Comparison of ENCODE assay signal across 7 mouse cellular contexts in the genomic region with DNA sequence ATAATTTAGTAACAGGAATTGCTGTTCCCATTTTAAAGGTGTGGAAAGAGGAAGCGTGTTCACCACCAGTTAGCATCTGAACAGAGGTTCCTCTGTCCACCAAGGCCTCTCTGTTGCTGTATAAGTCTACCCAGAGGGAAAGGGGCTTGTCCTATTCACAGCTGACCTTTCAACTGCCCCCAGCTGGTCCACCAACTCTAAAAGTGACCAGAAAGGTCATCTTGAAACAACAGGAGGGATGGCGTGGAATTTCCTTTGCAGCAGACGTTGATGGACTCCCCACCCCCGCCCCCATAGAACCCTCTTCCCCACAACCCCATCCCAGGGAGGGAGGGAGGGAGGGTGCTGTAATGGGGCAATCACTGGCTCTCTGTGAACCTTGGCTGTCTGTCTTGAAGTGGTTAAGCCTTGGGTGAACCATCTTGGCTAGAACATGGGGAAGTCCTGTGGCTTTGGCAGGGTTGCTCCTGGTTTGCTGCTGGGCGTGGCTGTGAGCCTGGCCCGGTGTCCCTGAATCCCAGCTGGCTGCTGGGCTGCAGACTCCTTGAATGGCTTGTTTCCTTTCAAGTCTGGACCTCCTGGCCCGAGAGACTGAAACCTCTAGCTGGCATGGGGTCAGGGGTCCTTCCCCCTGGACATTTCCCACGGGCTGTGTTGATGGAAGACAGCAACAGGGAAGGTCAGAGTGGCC. TPM values are rescaled to one million over a fixed set of nuclear protein-coding genes. Genes with fewer than 3 reads are reported as not detected.
DNase-seq lines count a peak whose midpoint lies in the region; ATAC-seq and TF ChIP-seq lines count a peak whose summit lies in the region.

No protein-coding gene starts in this region.

- H3K9ac ChIP-seq in intestine, embryonic 16.5 days (ENCODE audit: low read depth, low read length) = peak overlapping the region; percentile 5; the same call in 1 of the 2 replicates
- peak overlapping the region; percentile 99 for H3K9ac ChIP-seq in liver, embryonic 13.5 days

- ATAC-seq in intestine, embryonic 16.5 days = no peak
- no peak for ATAC-seq in liver, embryonic 13.5 days (ENCODE audit: low read depth)
- no peak for ATAC-seq in erythroblast, adult 5-6 weeks (replicated peaks; ENCODE audit: low FRiP score, poor library complexity, severe bottlenecking)

- no peak for TF ChIP-seq POLR2A in myocyte (IDR thresholded peaks at IDR 0.05; ENCODE audit: insufficient read length, low read depth)

- no peaks in the 10 kb centered on the region for H3K27me3 ChIP-seq in intestine, embryonic 16.5 days (replicated peaks; ENCODE audit: control insufficient read depth, insufficient read depth, low read length)
- H3K27me3 ChIP-seq in liver, embryonic 13.5 days = no peaks in the 10 kb centered on the region
- H3K27me3 ChIP-seq in myocyte (ENCODE audit: control insufficient read depth, insufficient read depth, insufficient read length) = no peaks in the 10 kb centered on the region

- no peak overlapping the region for H3ac ChIP-seq in myocyte (ENCODE audit: control insufficient read depth, insufficient read length)

- no peaks in the 10 kb centered on the region for H3K9me3 ChIP-seq in intestine, embryonic 16.5 days (ENCODE audit: control insufficient read depth, low read length)
- no peaks in the 10 kb centered on the region for H3K9me3 ChIP-seq in liver, embryonic 13.5 days (replicated peaks)

- no peaks in the 10 kb centered on the region for H3K79me2 ChIP-seq in myocyte (ENCODE audit: control insufficient read depth, insufficient read depth)

- peaks cover 58% of the 10 kb centered on the region for H3K4me1 ChIP-seq in intestine, embryonic 16.5 days (ENCODE audit: control insufficient read depth, insufficient read depth, low read length)
- peaks cover 86% of the 10 kb centered on the region for H3K4me1 ChIP-seq in liver, embryonic 13.5 days (replicated peaks)

- peak; percentile 72 for DNase-seq in Muller cell, postnatal 12 days (ENCODE audit: inconsistent ontology term)
- DNase-seq in brain, adult 2 months (ENCODE audit: low read depth, low spot score) = peak; percentile 65
- DNase-seq in heart, adult 18-20 months = peak; percentile 81 to 90
- no peak for DNase-seq in liver, embryonic 13.5 days

- peak overlapping the region; percentile 66 for H3K27ac ChIP-seq in intestine, embryonic 16.5 days (ENCODE audit: low read length)
- H3K27ac ChIP-seq in liver, embryonic 13.5 days = peak overlapping the region; percentile 70

- WGBS in intestine, embryonic 16.5 days = 28% methylated on average over 8 of the region's 8 CpGs
- 30% methylated on average over 8 of the region's 8 CpGs for WGBS in liver, embryonic 13.5 days (ENCODE audit: insufficient replicate concordance)

- no peaks in the 10 kb centered on the region for H3K36me3 ChIP-seq in intestine, embryonic 16.5 days (ENCODE audit: control insufficient read depth, insufficient read depth, low read length)
- H3K36me3 ChIP-seq in liver, embryonic 13.5 days = peaks cover 6% of the 10 kb centered on the region
- no peaks in the 10 kb centered on the region for H3K36me3 ChIP-seq in myocyte (ENCODE audit: control insufficient read depth, insufficient read depth)

- H3K4me3 ChIP-seq in intestine, embryonic 16.5 days (ENCODE audit: low read length) = 0 out of 2 replicates have a peak overlapping the region, but pooled peaks have one; percentile 11
- H3K4me3 ChIP-seq in liver, embryonic 13.5 days (replicated peaks) = no peak overlapping the region
- no peak overlapping the region for H3K4me3 ChIP-seq in myocyte

- H3K4me2 ChIP-seq in intestine, embryonic 16.5 days (ENCODE audit: low read depth, low read length) = peak overlapping the region; percentile 38
- H3K4me2 ChIP-seq in liver, embryonic 13.5 days = peak overlapping the region; percentile 24
- H3K4me2 ChIP-seq in myocyte (ENCODE audit: low read depth) = peak overlapping the region; percentile 70

TF ChIP-seq in myocyte, 11 proteins besides CTCF, POLR2A, EP300 and RAD21:
- no peak for TF ChIP-seq MYOD1 (IDR thresholded peaks at IDR 0.05; ENCODE audit: control insufficient read depth in 1 of 3, insufficient read length in 2 of 3, low read depth in 2 of 3)
- peak in 1 of 3 experiments; percentile 26 for TF ChIP-seq MYOG (IDR thresholded peaks at IDR 0.05; ENCODE audit: control insufficient read depth in 1 of 3, insufficient read depth in 1 of 3, insufficient read length in 2 of 3, low read depth in 2 of 3)
- no peak for TF ChIP-seq SRF (IDR thresholded peaks at IDR 0.05; ENCODE audit: control insufficient read depth, insufficient read length, low read depth)
TF ChIP-seq in myocyte: peak in this region for 1.

RNA-seq across cellular contexts. Expression of a gene that starts 4.1 kb away (rescaled TPM):
- 10 to 100 TPM; 23.3 to 23.7 TPM for total RNA-seq in heart, adult 18-20 months (2021)
- 7.7 and 9.2 TPM in 2 replicates for polyA plus RNA-seq in intestine, embryonic 16.5 days (2015; fragmentation: Nextera tagmentation; extraction: Ambion mirVana)
- 96.5 and 121 TPM in 2 replicates for polyA plus RNA-seq in liver, embryonic 13.5 days (2015; fragmentation: Nextera tagmentation; extraction: Ambion mirVana)
- polyA plus RNA-seq in myocyte (2012; fragmentation: generic; extraction: Trizol) = 5.1 TPM
- total RNA-seq in erythroblast, adult 5-6 weeks (2015; ENCODE audit: low replicate concordance) = 185 and 204 TPM in 2 replicates
- 636 and 742 TPM in 2 replicates for total RNA-seq in erythroblast, adult 5-6 weeks (2017; ENCODE audit: low replicate concordance)

RNA-seq across cellular contexts. Expression of a gene that starts 55.8 kb away (rescaled TPM):
- total RNA-seq in heart, adult 18-20 months (2021) = 100 to 1,000 TPM; 359 to 372 TPM
- 775 and 816 TPM in 2 replicates for polyA plus RNA-seq in intestine, embryonic 16.5 days (2015; fragmentation: Nextera tagmentation; extraction: Ambion mirVana)
- polyA plus RNA-seq in liver, embryonic 13.5 days (2015; fragmentation: Nextera tagmentation; extraction: Ambion mirVana) = 741 and 746 TPM in 2 replicates
- 2,049 TPM for polyA plus RNA-seq in myocyte (2012; fragmentation: generic; extraction: Trizol)
- 292 and 308 TPM in 2 replicates for total RNA-seq in erythroblast, adult 5-6 weeks (2015; ENCODE audit: low replicate concordance)
- 237 and 436 TPM in 2 replicates for total RNA-seq in erythroblast, adult 5-6 weeks (2017; ENCODE audit: low replicate concordance)
